Mouse (Mus musculus) kidney, adult 2 months (tissue): ENCODE data around the gene Relb.

ENCODE experiments used
- CTCF ChIP-seq: fragments of 200-500 bp; conservative IDR thresholded peaks from 2 replicates; pipeline ENCODE4 v1.5.1; 2011; ENCODE audit warnings: low read depth, mild to moderate bottlenecking, control low read depth, low read length, moderate library complexity, mixed read lengths; ENCODE audit not compliant: insufficient read depth, insufficient read length
- POLR2A ChIP-seq: fragments of 200-500 bp; IDR thresholded peaks from one replicate; pipeline ENCODE4 v1.6.1; 2011; ENCODE audit warnings: low read depth, low read length, control low read depth

DNA sequence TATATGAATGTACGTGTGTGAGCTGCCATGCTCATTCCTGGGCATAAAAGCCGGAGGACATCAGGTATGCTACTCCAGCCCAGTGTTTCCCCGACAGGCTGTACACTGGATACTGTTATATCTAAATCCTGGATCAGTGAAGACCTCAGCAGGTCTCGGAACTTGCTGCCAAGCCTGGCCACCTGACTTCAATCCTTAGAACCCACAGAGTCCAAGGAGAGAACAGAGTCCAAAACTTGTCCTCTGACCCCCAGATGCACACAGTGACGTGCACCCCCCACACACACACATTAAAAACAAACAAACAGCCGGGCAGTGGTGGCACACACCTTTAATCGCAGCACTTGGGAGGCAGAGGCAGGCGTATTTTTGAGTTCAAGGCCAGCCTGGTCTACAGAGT, 61.8 kb downstream of the Relb start:
- TF ChIP-seq CTCF (no peak), POLR2A (no peak)
